Mouse (Mus musculus) MEL (cell line): ENCODE results near the gene Lhfp. TPM values are rescaled to one million over a fixed set of nuclear protein-coding genes. Genes with fewer than 3 reads are reported as not detected.
A peak's percentile ranks its signal among the peaks of the same experiment; 100 is the strongest.

Experiments used
- DNase-seq: peaks from one replicate; pipeline ENCODE4 v3.0.0; 2011; ENCODE audit warnings: low read depth, low spot score
- H3K27ac ChIP-seq: 2 replicates; pipeline ENCODE4 v1.5.1; 2012; ENCODE audit warnings: low read depth, mild to moderate bottlenecking, control low read depth, low read length, moderate library complexity; ENCODE audit not compliant: control insufficient read depth
- H3K27me3 ChIP-seq, 2 experiments: fragments of 150-350 bp in 1 of 2; sonication (generic) in 1 of 2; 2 replicates each; pipeline ENCODE4 v1.6.1; 2012; ENCODE audit warnings: low read length in 2 of 2, mild to moderate bottlenecking in 2 of 2, improper control_type of control experiment in 1 of 2, moderate library complexity in 1 of 2; ENCODE audit not compliant: insufficient read depth in 2 of 2, control insufficient read depth in 1 of 2
- H3K36me3 ChIP-seq, 2 experiments: 2 replicates each; pipeline ENCODE4 v1.6.1; 2012 to 2014; ENCODE audit warnings: low read length in 2 of 2, improper control_type of control experiment in 1 of 2, inconsistent platforms in 1 of 2, mild to moderate bottlenecking in 1 of 2; ENCODE audit not compliant: insufficient read depth in 2 of 2, control insufficient read depth in 1 of 2
- H3K4me1 ChIP-seq, 2 experiments: fragments of 150-350 bp in 1 of 2; sonication (generic) in 1 of 2; 2 replicates each; pipeline ENCODE4 v1.6.1; 2012; ENCODE audit warnings: low read length in 2 of 2, improper control_type of control experiment in 1 of 2, mild to moderate bottlenecking in 1 of 2; ENCODE audit not compliant: insufficient read depth in 2 of 2, control insufficient read depth in 1 of 2
- H3K4me3 ChIP-seq, 2 experiments: fragments of 150-350 bp in 1 of 2; sonication (generic) in 1 of 2; 2 replicates each; pipeline ENCODE4 v1.5.1; 2012; ENCODE audit warnings: low read depth in 2 of 2, low read length in 2 of 2, mild to moderate bottlenecking in 2 of 2, moderate library complexity in 2 of 2, control low read depth in 1 of 2, improper control_type of control experiment in 1 of 2; ENCODE audit not compliant: control insufficient read depth in 1 of 2, insufficient read depth in 1 of 2
- H3K79me2 ChIP-seq: 2 replicates; pipeline ENCODE4 v1.6.1; 2012; ENCODE audit warnings: mild to moderate bottlenecking, low read length, moderate library complexity; ENCODE audit not compliant: control insufficient read depth, poor library complexity, insufficient read depth
- H3K9ac ChIP-seq: 2 replicates; pipeline ENCODE4 v1.6.1; 2012; ENCODE audit warnings: low read depth, mild to moderate bottlenecking, control low read depth, low read length, moderate library complexity; ENCODE audit not compliant: control insufficient read depth, poor library complexity, severe bottlenecking
- H3K9me3 ChIP-seq: fragments of 150-350 bp; sonication (generic); replicated peaks from 2 replicates; pipeline ENCODE4 v1.6.1; 2012; ENCODE audit warnings: mild to moderate bottlenecking, low read length, improper control_type of control experiment, moderate library complexity; ENCODE audit not compliant: insufficient read depth
- CHD1 ChIP-seq: IDR thresholded peaks from 2 replicates; pipeline ENCODE4 v1.6.1; 2012; ENCODE audit warnings: low read depth, mild to moderate bottlenecking, inconsistent platforms, low read length, improper control_type of control experiment
- E2F4 ChIP-seq: IDR thresholded peaks from 2 replicates; pipeline ENCODE4 v1.6.1; 2011; ENCODE audit warnings: low read depth, low read length, improper control_type of control experiment, borderline replicate concordance
- ELF1 ChIP-seq: IDR thresholded peaks from 2 replicates; pipeline ENCODE4 v1.6.1; 2014; ENCODE audit warnings: low read depth, mild to moderate bottlenecking, inconsistent platforms, low read length, improper control_type of control experiment, moderate library complexity
- ETS1 ChIP-seq: IDR thresholded peaks from 2 replicates; pipeline ENCODE4 v1.6.1; 2012; ENCODE audit warnings: low read depth, mild to moderate bottlenecking, inconsistent platforms, low read length, improper control_type of control experiment, moderate library complexity
- GATA1 ChIP-seq: IDR thresholded peaks from 2 replicates; pipeline ENCODE4 v1.6.1; 2011; ENCODE audit warnings: low read depth, low read length, improper control_type of control experiment
- JUND ChIP-seq: IDR thresholded peaks from 2 replicates; pipeline ENCODE4 v1.6.1; 2011; ENCODE audit warnings: low read depth, mild to moderate bottlenecking, improper control_type of control experiment, low read length
- KAT2A ChIP-seq: conservative IDR thresholded peaks from 2 replicates; pipeline ENCODE4 v1.6.1; 2012; ENCODE audit warnings: low read depth, low read length, improper control_type of control experiment, inconsistent platforms
- MAFK ChIP-seq: IDR thresholded peaks from 2 replicates; pipeline ENCODE4 v1.6.1; 2011; ENCODE audit warnings: low read depth, mild to moderate bottlenecking, low read length, improper control_type of control experiment, borderline replicate concordance
- MAX ChIP-seq: IDR thresholded peaks from 2 replicates; pipeline ENCODE4 v1.6.1; 2011; ENCODE audit warnings: low read length, improper control_type of control experiment
- MEF2A ChIP-seq: IDR thresholded peaks from 2 replicates; pipeline ENCODE4 v1.6.1; 2014; ENCODE audit warnings: low read depth, mild to moderate bottlenecking, inconsistent platforms, low read length, improper control_type of control experiment; ENCODE audit not compliant: poor library complexity, insufficient replicate concordance, severe bottlenecking; ENCODE audit errors: extremely low read depth
- MXI1 ChIP-seq: IDR thresholded peaks from 2 replicates; pipeline ENCODE4 v1.6.1; 2011; ENCODE audit warnings: mild to moderate bottlenecking, low read depth, low read length, improper control_type of control experiment
- MYB ChIP-seq: IDR thresholded peaks from 2 replicates; pipeline ENCODE4 v1.6.1; 2011; ENCODE audit warnings: mild to moderate bottlenecking, low read depth, low read length, improper control_type of control experiment
- MYC ChIP-seq: IDR thresholded peaks from 2 replicates; pipeline ENCODE4 v1.6.1; 2011; ENCODE audit warnings: low read depth, mild to moderate bottlenecking, low read length, improper control_type of control experiment, moderate library complexity
- NELFE ChIP-seq: IDR thresholded peaks from 2 replicates; pipeline ENCODE4 v1.6.1; 2011; ENCODE audit warnings: low read depth, low read length, improper control_type of control experiment
- NRF1 ChIP-seq: IDR thresholded peaks from 2 replicates; pipeline ENCODE4 v1.6.1; 2014; ENCODE audit warnings: low read depth, mild to moderate bottlenecking, inconsistent platforms, low read length, improper control_type of control experiment, moderate library complexity; ENCODE audit not compliant: poor library complexity, insufficient read depth, severe bottlenecking
- RAD21 ChIP-seq: IDR thresholded peaks from 2 replicates; pipeline ENCODE4 v1.6.1; 2011; ENCODE audit warnings: mild to moderate bottlenecking, low read depth, low read length, improper control_type of control experiment
- RCOR1 ChIP-seq: IDR thresholded peaks from 2 replicates; pipeline ENCODE4 v1.6.1; 2012; ENCODE audit warnings: low read depth, mild to moderate bottlenecking, inconsistent platforms, low read length, improper control_type of control experiment
- SIN3A ChIP-seq: IDR thresholded peaks from 2 replicates; pipeline ENCODE4 v1.6.1; 2012; ENCODE audit warnings: low read length, improper control_type of control experiment, inconsistent platforms
- TBP ChIP-seq: IDR thresholded peaks from 2 replicates; pipeline ENCODE4 v1.8.0; 2011; ENCODE audit warnings: low read depth, low read length, improper control_type of control experiment
- TCF12 ChIP-seq: IDR thresholded peaks from 2 replicates; pipeline ENCODE4 v1.6.1; 2014; ENCODE audit warnings: low read depth, mild to moderate bottlenecking, inconsistent platforms, low read length, improper control_type of control experiment, moderate library complexity
- UBTF ChIP-seq: IDR thresholded peaks from 2 replicates; pipeline ENCODE4 v1.6.1; 2012; ENCODE audit warnings: low read depth, mild to moderate bottlenecking, inconsistent platforms, low read length, improper control_type of control experiment, moderate library complexity, borderline replicate concordance; ENCODE audit not compliant: insufficient read depth
- USF1 ChIP-seq: IDR thresholded peaks from 2 replicates; pipeline ENCODE4 v1.6.1; 2014; ENCODE audit warnings: low read depth, mild to moderate bottlenecking, inconsistent platforms, low read length, improper control_type of control experiment, moderate library complexity
- USF2 ChIP-seq, 2 experiments: IDR thresholded peaks; 2 replicates each; pipeline ENCODE4 v1.6.1; 2011 to 2012; ENCODE audit warnings: improper control_type of control experiment in 2 of 2, low read length in 2 of 2, borderline replicate concordance in 1 of 2, inconsistent platforms in 1 of 2, low read depth in 1 of 2, mild to moderate bottlenecking in 1 of 2; ENCODE audit not compliant: insufficient read depth in 1 of 2
- ZC3H11A ChIP-seq: IDR thresholded peaks from 2 replicates; pipeline ENCODE4 v1.6.1; 2012; ENCODE audit warnings: low read depth, mild to moderate bottlenecking, inconsistent platforms, low read length, improper control_type of control experiment
- ZKSCAN1 ChIP-seq: IDR thresholded peaks from 2 replicates; pipeline ENCODE4 v1.6.1; 2012; ENCODE audit warnings: low read depth, mild to moderate bottlenecking, inconsistent platforms, low read length, improper control_type of control experiment, moderate library complexity
- ZNF384 ChIP-seq: IDR thresholded peaks from 2 replicates; pipeline ENCODE4 v1.6.1; 2012; ENCODE audit warnings: low read depth, mild to moderate bottlenecking, inconsistent platforms, low read length, improper control_type of control experiment
- polyA plus RNA-seq, 2 experiments: library from polyadenylated mRNA; stranded (reverse) in 1 of 2; unstranded in 1 of 2; fragments of >175 nt in 1 of 2; fragments of >200 nt in 1 of 2; gene quantifications; 2 replicates each; pipeline versions ENCODE4 v1.2.1 to v1.2.4; 2012; ENCODE audit warnings: low replicate concordance in 2 of 2, low read depth in 1 of 2; ENCODE audit not compliant: insufficient read length in 2 of 2, insufficient read depth in 1 of 2, missing spikeins in 1 of 2
- total RNA-seq: library from RNA; depleted of rRNA; stranded (reverse); fragments of 300-350 nt; gene quantifications from 2 replicates; pipeline ENCODE4 v1.2.3, GENCODE M21; 2012

Lhfp gene
- total and polyA plus RNA-seq, 3 experiments = not detected

DNA sequence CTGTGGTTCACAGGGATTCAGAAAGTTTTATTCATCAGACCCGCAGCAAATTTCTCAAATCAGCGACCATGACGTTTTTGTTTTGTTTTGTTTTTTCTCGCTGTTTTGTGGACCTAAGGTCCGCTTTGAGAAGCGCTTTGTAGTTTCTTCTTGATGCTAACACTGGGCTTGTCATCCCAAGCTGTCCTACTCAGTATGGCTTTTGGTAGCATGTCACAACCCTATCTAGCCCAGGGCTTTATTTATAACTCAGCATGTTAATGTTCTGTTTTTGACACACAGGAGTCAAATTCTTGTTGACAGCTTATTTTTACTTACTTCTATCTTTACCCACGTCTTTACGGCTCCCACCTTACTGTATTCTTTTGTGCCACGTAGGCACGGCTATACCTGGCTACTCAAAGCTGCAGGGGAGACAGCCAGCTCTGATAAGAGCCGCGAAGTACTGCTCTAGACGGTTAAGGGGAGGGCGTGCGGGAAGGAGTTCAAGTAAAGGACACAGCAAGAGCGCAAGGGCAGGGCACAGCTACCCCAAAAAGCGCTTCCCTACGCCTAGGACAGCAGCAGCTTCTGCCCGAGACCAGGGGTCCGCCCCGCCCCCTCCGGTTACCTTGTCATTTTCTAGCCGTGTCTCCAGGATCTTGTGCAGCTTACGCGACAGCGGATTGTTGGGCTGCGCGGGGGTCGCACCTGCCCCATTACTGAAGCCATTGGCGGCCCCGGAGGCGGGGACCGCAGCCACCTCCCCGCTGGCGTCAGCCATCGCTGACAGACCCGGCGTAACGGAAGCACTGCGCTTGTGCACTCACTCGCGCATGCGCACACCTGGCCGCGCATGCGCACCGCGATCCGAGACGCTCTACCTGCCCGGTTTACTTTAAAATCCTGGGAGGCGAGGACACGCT, 24.6 kb upstream of the Lhfp start, which contains the start of gene Cog6 (continued):
- TF ChIP-seq TCF12 = 0 out of 2 replicates have a peak, but pooled peaks have one; percentile 16
- TF ChIP-seq ZC3H11A = no peak
- no peak; the same call in 1 of the 2 replicates for TF ChIP-seq MAX
- TF ChIP-seq NRF1 = peak; percentile 91
- TF ChIP-seq, all 39 proteins: peak for 12

GRCm38 (mm10) chr3:53027333-53027732, 14.0 kb upstream of the Lhfp start:
- H3K27me3 ChIP-seq = no peaks in the 10 kb centered on the region; a peak in 3 of 4 replicates
- peaks cover 0 to 9% of the 10 kb centered on the region in 2 experiments; a peak in 2 of 4 replicates for H3K4me1 ChIP-seq
- no peaks in the 10 kb centered on the region for H3K79me2 ChIP-seq
- DNase-seq = no peak
- no peak overlapping the region for H3K9ac ChIP-seq
- TF ChIP-seq MAFK (no peak), USF2 (IDR thresholded peaks at IDR 0.05; ENCODE audit: borderline replicate concordance in 1 of 2, insufficient read depth in 1 of 2, low read depth in 1 of 2, low read length in 2 of 2) (no peak)
- TF ChIP-seq, all 39 proteins: peak for 0
- no peak overlapping the region for H3K4me3 ChIP-seq
- no peaks in the 10 kb centered on the region for H3K9me3 ChIP-seq
- H3K27ac ChIP-seq = no peak overlapping the region
- peaks cover 0 to 3% of the 10 kb centered on the region in 2 experiments; a peak in 1 of 4 replicates for H3K36me3 ChIP-seq

DNA sequence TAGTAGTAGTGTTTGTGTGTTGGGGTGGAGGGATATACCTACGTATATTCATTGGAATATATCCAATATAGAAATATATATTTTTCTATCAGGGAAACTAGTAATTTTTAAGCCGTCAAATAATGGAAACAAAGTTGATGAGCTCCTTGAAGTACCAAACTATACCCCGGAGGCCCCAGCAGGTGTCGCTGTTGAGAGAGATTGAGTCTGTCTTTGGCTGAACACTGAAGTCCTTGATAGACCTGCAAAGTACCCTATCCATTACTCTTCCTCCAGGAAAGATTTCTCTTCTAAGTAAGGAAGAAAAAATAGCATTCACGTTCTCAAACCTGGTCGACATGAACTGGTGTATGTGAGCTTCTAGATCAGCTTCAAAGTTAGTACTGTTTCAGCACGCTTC, 12.3 kb upstream of the Lhfp start:
- H3K27ac ChIP-seq = no peak overlapping the region
- H3K4me1 ChIP-seq = peaks cover 0 to 18% of the 10 kb centered on the region in 2 experiments; a peak in 2 of 4 replicates
- no peaks in the 10 kb centered on the region for H3K9me3 ChIP-seq
- peak; percentile 83 for DNase-seq
- no peaks in the 10 kb centered on the region; a peak in 2 of 4 replicates for H3K27me3 ChIP-seq
- H3K4me3 ChIP-seq = no peak overlapping the region
- H3K36me3 ChIP-seq = peaks cover 0 to 6% of the 10 kb centered on the region in 2 experiments; a peak in 2 of 4 replicates
- H3K9ac ChIP-seq = no peak overlapping the region
- no peaks in the 10 kb centered on the region for H3K79me2 ChIP-seq
- TF ChIP-seq SIN3A (no peak), ZKSCAN1 (no peak), MYB (no peak), ZNF384 (no peak), MEF2A (no peak), NELFE (no peak), GATA1 (no peak), MAX (no peak), NRF1 (no peak), ETS1 (no peak), RCOR1 (no peak), CHD1 (no peak), JUND (no peak), ELF1 (no peak), MXI1 (no peak), TBP (no peak), MYC (no peak), KAT2A (no peak), USF1 (no peak), E2F4 (no peak), RAD21 (peak; percentile 57), UBTF (no peak), ZC3H11A (peak; percentile 54), MAFK (no peak)
